ENCODE assay signal across 8 mouse cellular contexts in the genomic region with DNA sequence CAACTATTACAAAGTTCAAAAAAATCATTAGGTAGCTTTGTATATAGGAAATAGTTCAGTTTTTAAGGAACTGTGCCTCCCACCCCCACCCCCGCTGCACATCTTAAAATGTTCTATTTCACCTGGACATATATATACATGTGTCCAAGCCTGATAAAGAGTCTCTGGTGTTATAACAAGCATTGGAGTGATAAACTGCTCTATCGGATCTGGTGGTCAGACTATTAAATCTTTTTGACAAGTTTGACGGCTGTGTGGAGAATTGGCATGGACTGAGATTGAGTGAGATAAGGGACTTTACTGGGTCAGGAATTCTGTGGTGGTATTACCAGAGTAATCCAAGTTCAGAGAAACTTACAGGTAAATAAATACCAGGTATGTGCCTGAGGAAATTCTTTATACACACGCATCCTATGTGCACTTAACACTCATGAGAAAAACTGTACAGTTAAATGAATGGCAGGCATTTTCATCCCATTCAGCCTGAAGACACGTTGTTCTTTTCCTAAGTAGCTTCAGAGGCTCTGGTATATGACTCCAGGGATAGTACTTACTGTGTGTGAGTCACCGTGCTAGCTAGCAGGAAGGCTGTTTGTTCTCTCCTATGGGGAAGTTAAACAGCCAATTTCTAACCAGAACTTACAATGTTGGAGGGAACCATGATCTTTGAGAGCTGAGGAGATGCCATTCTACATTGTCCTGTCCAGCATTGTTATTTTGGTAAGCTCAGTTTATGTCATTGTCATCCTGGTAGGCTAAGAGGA. TPM values are rescaled to one million over a fixed set of nuclear protein-coding genes. Genes with fewer than 3 reads are reported as not detected.
DNase-seq lines count a peak whose midpoint lies in the region; ATAC-seq and TF ChIP-seq lines count a peak whose summit lies in the region.

No protein-coding gene starts in this region.

- ATAC-seq in cerebellum, adult (ENCODE audit: insufficient number of reproducible peaks, low FRiP score, low TSS enrichment): no peak
- ATAC-seq in forebrain, embryonic 11.5 days (replicated peaks; ENCODE audit: low FRiP score): no peak
- ATAC-seq in liver, embryonic 12.5 days: no peak

- peak overlapping the region; percentile 69 for H3K4me3 ChIP-seq in cerebellum, adult 2 months (replicated peaks; ENCODE audit: insufficient read depth, low read depth, low read length)
- H3K4me3 ChIP-seq in forebrain, embryonic 11.5 days (ENCODE audit: low read depth, low read length): peak overlapping the region; percentile 97
- peak overlapping the region; percentile 97 for H3K4me3 ChIP-seq in liver, embryonic 12.5 days

- 35% methylated on average over 6 of the region's 6 CpGs for WGBS in cerebellum, adult 2 months
- 68% methylated on average over 6 of the region's 6 CpGs for WGBS in forebrain, embryonic 11.5 days
- WGBS in liver, embryonic 12.5 days (ENCODE audit: insufficient replicate concordance): 20% methylated on average over 6 of the region's 6 CpGs

- no peaks in the 10 kb centered on the region for H3K27me3 ChIP-seq in cerebellum, adult 2 months (ENCODE audit: control insufficient read depth, insufficient read depth, low read length)
- no peaks in the 10 kb centered on the region for H3K27me3 ChIP-seq in forebrain, embryonic 11.5 days (ENCODE audit: control insufficient read depth, insufficient read depth, low read length)
- H3K27me3 ChIP-seq in liver, embryonic 12.5 days (replicated peaks): no peaks in the 10 kb centered on the region

- DNase-seq in cerebellum, adult 2 months: no peak
- peak; percentile 71 for DNase-seq in 3T3-L1 (ENCODE audit: low read depth, low spot score)
- DNase-seq in forebrain, embryonic 11.5 days (ENCODE audit: low spot score): no peak
- DNase-seq in natural killer cell, adult 2 months (ENCODE audit: low spot score in 2 of 2): no peak
- DNase-seq in layer of hippocampus, postnatal 25 days (ENCODE audit: extremely low spot score in 1 of 2, low spot score in 1 of 2): no peak
- DNase-seq in spleen, postnatal 4 days (ENCODE audit: low spot score in 2 of 2): no peak

- H3K27ac ChIP-seq in cerebellum, adult 2 months (ENCODE audit: insufficient read depth, low read length): no peak overlapping the region
- H3K27ac ChIP-seq in forebrain, embryonic 11.5 days (ENCODE audit: low read depth, low read length): no peak overlapping the region
- peak overlapping the region; percentile 88; the same call in 1 of the 2 replicates for H3K27ac ChIP-seq in liver, embryonic 12.5 days

- H3K9me3 ChIP-seq in forebrain, embryonic 11.5 days (ENCODE audit: control insufficient read depth, low read length): no peaks in the 10 kb centered on the region
- no peaks in the 10 kb centered on the region for H3K9me3 ChIP-seq in liver, embryonic 12.5 days (replicated peaks)

- peak overlapping the region; percentile 75 for H3K4me2 ChIP-seq in forebrain, embryonic 11.5 days (ENCODE audit: low read depth, low read length, severe bottlenecking)
- H3K4me2 ChIP-seq in liver, embryonic 12.5 days: peak overlapping the region; percentile 82

- peak overlapping the region; percentile 94 for H3K9ac ChIP-seq in forebrain, embryonic 11.5 days (ENCODE audit: low read length)
- H3K9ac ChIP-seq in liver, embryonic 12.5 days: peak overlapping the region; percentile 96

- no peak for TF ChIP-seq CTCF in cerebellum, adult 2 months (IDR thresholded peaks at IDR 0.05; ENCODE audit: borderline replicate concordance, insufficient read depth, low read depth, low read length)

- H3K36me3 ChIP-seq in forebrain, embryonic 11.5 days (ENCODE audit: control insufficient read depth, insufficient read depth, low read length): no peaks in the 10 kb centered on the region
- peaks cover 11% of the 10 kb centered on the region for H3K36me3 ChIP-seq in liver, embryonic 12.5 days

- TF ChIP-seq POLR2A in cerebellum, adult 2 months (IDR thresholded peaks at IDR 0.05; ENCODE audit: borderline replicate concordance, insufficient read depth, low read length): no peak

- peaks cover 7% of the 10 kb centered on the region for H3K4me1 ChIP-seq in cerebellum, adult 2 months (ENCODE audit: control insufficient read depth, insufficient read depth, low read length)
- H3K4me1 ChIP-seq in forebrain, embryonic 11.5 days (replicated peaks; ENCODE audit: control insufficient read depth, insufficient read depth, low read length): peaks cover 8% of the 10 kb centered on the region; the same call in 1 of the 2 replicates
- peaks cover 37% of the 10 kb centered on the region for H3K4me1 ChIP-seq in liver, embryonic 12.5 days

RNA-seq across cellular contexts. Expression of gene Tomm70a, which starts 1.4 kb away (rescaled TPM):
- polyA plus RNA-seq in cerebellum, adult 2 months (2012; rRNA removed): 50.5 and 51.6 TPM in 2 replicates
- polyA plus RNA-seq in forebrain, embryonic 11.5 days (2014; fragmentation: Nextera tagmentation; extraction: Ambion mirVana): 68.6 TPM in 2 replicates
- 50.7 and 51.2 TPM in 2 replicates for polyA plus RNA-seq in liver, embryonic 12.5 days (2016; fragmentation: Nextera tagmentation; extraction: Ambion mirVana)
- total RNA-seq in layer of hippocampus, postnatal 25 days (2021): 100 to 1,000 TPM in 1 of 2 experiments, 10 to 100 TPM in 1; 98.8 to 104 TPM

RNA-seq across cellular contexts. Expression of gene Nit2, which starts 44.3 kb away (rescaled TPM):
- polyA plus RNA-seq in cerebellum, adult 2 months (2012; rRNA removed): 14.4 and 16.5 TPM in 2 replicates
- 52.6 and 53.7 TPM in 2 replicates for polyA plus RNA-seq in forebrain, embryonic 11.5 days (2014; fragmentation: Nextera tagmentation; extraction: Ambion mirVana)
- polyA plus RNA-seq in liver, embryonic 12.5 days (2016; fragmentation: Nextera tagmentation; extraction: Ambion mirVana): 42.5 and 42.6 TPM in 2 replicates
- 10 to 100 TPM; 15.5 to 17.0 TPM for total RNA-seq in layer of hippocampus, postnatal 25 days (2021)

RNA-seq across cellular contexts. Expression of gene Tmem45a2, which starts 51.7 kb away (rescaled TPM):
- polyA plus RNA-seq in cerebellum, adult 2 months (2012; rRNA removed): 0.05 TPM in 2 replicates
- polyA plus RNA-seq in forebrain, embryonic 11.5 days (2014; fragmentation: Nextera tagmentation; extraction: Ambion mirVana): not detected in 2 replicates
- polyA plus RNA-seq in liver, embryonic 12.5 days (2016; fragmentation: Nextera tagmentation; extraction: Ambion mirVana): 0.08 TPM in 1 of 2 replicates, not detected in the other
- not detected for total RNA-seq in layer of hippocampus, postnatal 25 days (2021)
